Mouse (Mus musculus) heart, adult 9 months (tissue): Measurements from ENCODE around the gene Lrr1.
"Not testable (repeated sequence)": the region's sequence is repeated elsewhere in the genome, so short reads cannot be mapped to it uniquely, and the experiment has no call there.

Source experiments
- DNase-seq, 2 experiments: peaks; one replicate each; pipeline ENCODE4 v3.0.0; 2022; ENCODE audit warnings: low spot score in 2 of 2

Gene Lrr1

GRCm38 (mm10) chr12:69163586-69163985, 5.0 kb upstream of the Lrr1 start:
- DNase-seq, result not testable (repeated sequence)

GRCm38 (mm10) chr12:69164904-69165303, 3.7 kb upstream of the Lrr1 start:
- no peak for DNase-seq

GRCm38 (mm10) chr12:69166861-69167581, 1.6 kb upstream of the Lrr1 start:
- DNase-seq, result not testable (repeated sequence)

GRCm38 (mm10) chr12:69167656-69168460, 756 bp upstream of the Lrr1 start:
- DNase-seq, result no peak

- no peak for DNase-seq
These were observed 2.7 kb downstream of the Lrr1 start for GRCm38 (mm10) chr12:69171307-69171706.

- no peak for DNase-seq
These were observed 7.4 kb downstream of the Lrr1 start for GRCm38 (mm10) chr12:69175975-69176374.

- no peak for DNase-seq
These were observed 8.9 kb downstream of the Lrr1 start for GRCm38 (mm10) chr12:69177526-69177925.

- DNase-seq, result no peak
These were observed 10.8 kb downstream of the Lrr1 start for GRCm38 (mm10) chr12:69179371-69179770.

- no peak for DNase-seq
These were observed 13.2 kb downstream of the Lrr1 start for GRCm38 (mm10) chr12:69181800-69182199.

GRCm38 (mm10) chr12:69183583-69184308, 15.1 kb downstream of the Lrr1 start, which contains the start of the genes Rpl36al and Mgat2:
Gene Rpl36al (minus strand): TSS chr12:69184083.
Gene Mgat2 (plus strand): TSS chr12:69184157.
- peak; percentile 96 to 98 for DNase-seq

GRCm38 (mm10) chr12:69184342-69185295, 16.0 kb downstream of the Lrr1 start:
- peak in 1 of 2 experiments; percentile 65 for DNase-seq

- no peak for DNase-seq
These were observed 16.8 kb downstream of the Lrr1 start for GRCm38 (mm10) chr12:69185371-69185770.

GRCm38 (mm10) chr12:69186811-69187471, 18.3 kb downstream of the Lrr1 start:
- DNase-seq, result no peak

- DNase-seq, result no peak
These were observed 21.5 kb downstream of the Lrr1 start for GRCm38 (mm10) chr12:69190074-69190473.

- no peak for DNase-seq
These were observed 21.9 kb downstream of the Lrr1 start for GRCm38 (mm10) chr12:69190522-69190921.

GRCm38 (mm10) chr12:69191396-69191795, 22.8 kb downstream of the Lrr1 start:
- DNase-seq, result no peak

- no peak for DNase-seq
These were observed 24.0 kb downstream of the Lrr1 start for GRCm38 (mm10) chr12:69192637-69193036.

GRCm38 (mm10) chr12:69196444-69197377, 28.1 kb downstream of the Lrr1 start, which contains the start of gene Gm49383:
Gene Gm49383 (minus strand): TSS chr12:69197104.
- peak; percentile 56 to 61 for DNase-seq
